Mouse (Mus musculus) heart, embryonic 10.5 days (tissue): Measurements from ENCODE around the gene 4933430I17Rik. TPM values are rescaled to one million over a fixed set of nuclear protein-coding genes. Genes with fewer than 3 reads are reported as not detected.

ENCODE experiments used
- DNase-seq: peaks from one replicate; pipeline ENCODE4 v3.0.0-alpha.2; 2017; ENCODE audit warnings: low spot score
- H3K27ac ChIP-seq: fragments of 300-500 bp; sonication (generic); 2 replicates; pipeline ENCODE4 v1.5.1; 2016; ENCODE audit warnings: mild to moderate bottlenecking
- H3K27me3 ChIP-seq: fragments of 300-500 bp; sonication (generic); 2 replicates; pipeline ENCODE4 v1.6.1; 2016; ENCODE audit warnings: mild to moderate bottlenecking; ENCODE audit not compliant: poor library complexity, insufficient read depth, severe bottlenecking
- H3K36me3 ChIP-seq: fragments of 300-500 bp; sonication (generic); 2 replicates; pipeline ENCODE4 v1.6.1; 2016; ENCODE audit warnings: mild to moderate bottlenecking, moderate library complexity
- H3K4me1 ChIP-seq: fragments of 300-500 bp; sonication (generic); 2 replicates; pipeline ENCODE4 v1.6.1; 2016; ENCODE audit warnings: mild to moderate bottlenecking
- H3K4me3 ChIP-seq: fragments of 300-500 bp; sonication (generic); 2 replicates; pipeline ENCODE4 v1.5.1; 2016; ENCODE audit warnings: mild to moderate bottlenecking, moderate library complexity
- H3K9me3 ChIP-seq: fragments of 300-500 bp; sonication (generic); 2 replicates; pipeline ENCODE4 v1.6.1; 2016; ENCODE audit warnings: mild to moderate bottlenecking, moderate library complexity
- WGBS: fragments of 180-500 bp; shearing (Covaris S2); methylation state at CpG from one replicate; pipeline ENCODE4 v1.1.7; 2016; 5-methylcytosine and 5-hydroxymethylcytosine counted together
- polyA plus RNA-seq: library from polyadenylated mRNA; unstranded; fragments of >200 nt; fragmentation: Nextera tagmentation; extraction: Ambion mirVana; gene quantifications from 2 replicates; pipeline ENCODE4 v1.2.1, GENCODE M21; 2016

4933430I17Rik gene
- polyA plus RNA-seq, 1 experiment from 2014 or later: 0.49 TPM

- Histone ChIP-seq H3K27ac (0 out of 2 replicates have a peak overlapping the region, but pooled peaks have one; percentile 33), H3K4me3 (0 out of 2 replicates have a peak overlapping the region, but pooled peaks have one; percentile 7), H3K27me3 (no peaks in the 10 kb centered on the region), H3K9me3 (no peaks in the 10 kb centered on the region), H3K36me3 (peaks cover 55% of the 10 kb centered on the region), H3K4me1 (peaks cover 38% of the 10 kb centered on the region)
- no peak for DNase-seq
- WGBS: 42% methylated on average over 11 of the region's 11 CpGs
Observed at GRCm38 (mm10) chr4:62513998-62514506, 11.1 kb upstream of the 4933430I17Rik start.

DNA sequence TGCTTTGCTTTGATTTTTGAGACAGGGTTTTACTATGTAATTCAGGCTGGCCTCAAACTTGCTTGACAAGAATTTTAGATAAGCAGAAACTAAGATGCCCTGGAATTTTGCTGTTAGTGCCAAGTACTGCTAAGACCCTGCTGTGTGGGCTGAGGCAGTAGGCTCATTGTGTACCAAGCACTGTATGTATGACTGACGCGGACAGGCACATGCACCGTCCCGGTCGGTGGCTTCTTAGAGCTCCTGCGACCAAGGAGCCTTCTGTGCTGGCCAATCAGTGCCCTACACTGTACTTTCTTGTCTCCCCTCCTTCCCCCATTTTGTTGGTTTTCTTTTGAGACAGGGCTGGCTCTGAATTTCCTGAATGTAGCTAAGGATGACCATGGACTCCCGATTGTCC, 10.2 kb upstream of the 4933430I17Rik start:
- DNase-seq: no peak
- Histone ChIP-seq H3K27ac (peak overlapping the region; percentile 84), H3K4me3 (peak overlapping the region; percentile 71), H3K4me1 (peaks cover 39% of the 10 kb centered on the region), H3K9me3 (no peaks in the 10 kb centered on the region), H3K27me3 (no peaks in the 10 kb centered on the region), H3K36me3 (peaks cover 45% of the 10 kb centered on the region)
- WGBS: 82% methylated on average over 7 of the region's 7 CpGs

GRCm38 (mm10) chr4:62515490-62515889, 9.7 kb upstream of the 4933430I17Rik start:
- WGBS: 59% methylated on average over 3 of the region's 3 CpGs
- peak overlapping the region; percentile 71 for H3K4me3 ChIP-seq
- no peak for DNase-seq

GRCm38 (mm10) chr4:62516079-62516478, 9.1 kb upstream of the 4933430I17Rik start:
- peaks cover 35% of the 10 kb centered on the region for H3K36me3 ChIP-seq
- H3K9me3 ChIP-seq: no peaks in the 10 kb centered on the region
- peak overlapping the region; percentile 71 for H3K4me3 ChIP-seq
- H3K27ac ChIP-seq: peak overlapping the region; percentile 84
- H3K27me3 ChIP-seq: no peaks in the 10 kb centered on the region
- H3K4me1 ChIP-seq: peaks cover 41% of the 10 kb centered on the region
- DNase-seq: peak; percentile 89
- WGBS: 23% methylated on average over 2 of the region's 2 CpGs

More at GRCm38 (mm10) chr4:62515490-62515889, 9.7 kb upstream of the 4933430I17Rik start:
- Histone ChIP-seq H3K9me3 (no peaks in the 10 kb centered on the region), H3K36me3 (peaks cover 40% of the 10 kb centered on the region), H3K27ac (peak overlapping the region; percentile 84), H3K27me3 (no peaks in the 10 kb centered on the region), H3K4me1 (peaks cover 40% of the 10 kb centered on the region)

DNA sequence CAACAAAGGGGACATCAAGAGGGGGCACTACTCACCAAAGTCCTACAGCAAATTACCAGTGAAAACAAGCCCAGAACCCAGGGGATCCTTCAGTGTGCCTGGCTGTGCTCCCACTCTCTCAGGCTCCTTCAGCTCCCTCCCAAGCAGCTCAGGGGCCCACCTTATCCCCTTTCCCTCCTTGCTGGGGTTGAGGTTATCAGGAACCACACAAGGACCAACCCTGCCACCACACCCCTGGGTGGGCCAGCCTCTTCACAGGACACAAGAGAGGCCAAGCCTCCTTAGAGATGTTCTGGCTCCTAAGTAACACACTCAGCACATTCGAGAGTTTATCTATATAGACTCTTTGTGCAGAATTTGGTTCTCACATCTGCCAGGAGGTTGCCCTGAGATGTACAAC, 8.6 kb upstream of the 4933430I17Rik start:
- Histone ChIP-seq H3K36me3 (peaks cover 30% of the 10 kb centered on the region), H3K9me3 (no peaks in the 10 kb centered on the region), H3K4me1 (peaks cover 41% of the 10 kb centered on the region), H3K4me3 (peak overlapping the region; percentile 71), H3K27ac (peak overlapping the region; percentile 84), H3K27me3 (no peaks in the 10 kb centered on the region)
- 54% methylated on average over 1 of the region's 1 CpGs for WGBS
- peak; percentile 92 for DNase-seq

- Histone ChIP-seq H3K36me3 (peaks cover 25% of the 10 kb centered on the region), H3K27ac (peak overlapping the region; percentile 84), H3K27me3 (no peaks in the 10 kb centered on the region), H3K9me3 (no peaks in the 10 kb centered on the region), H3K4me1 (peaks cover 41% of the 10 kb centered on the region), H3K4me3 (peak overlapping the region; percentile 71)
- DNase-seq: no peak
- WGBS: 82% methylated on average over 8 of the region's 8 CpGs
Observed at GRCm38 (mm10) chr4:62517046-62517445, 8.1 kb upstream of the 4933430I17Rik start.

DNA sequence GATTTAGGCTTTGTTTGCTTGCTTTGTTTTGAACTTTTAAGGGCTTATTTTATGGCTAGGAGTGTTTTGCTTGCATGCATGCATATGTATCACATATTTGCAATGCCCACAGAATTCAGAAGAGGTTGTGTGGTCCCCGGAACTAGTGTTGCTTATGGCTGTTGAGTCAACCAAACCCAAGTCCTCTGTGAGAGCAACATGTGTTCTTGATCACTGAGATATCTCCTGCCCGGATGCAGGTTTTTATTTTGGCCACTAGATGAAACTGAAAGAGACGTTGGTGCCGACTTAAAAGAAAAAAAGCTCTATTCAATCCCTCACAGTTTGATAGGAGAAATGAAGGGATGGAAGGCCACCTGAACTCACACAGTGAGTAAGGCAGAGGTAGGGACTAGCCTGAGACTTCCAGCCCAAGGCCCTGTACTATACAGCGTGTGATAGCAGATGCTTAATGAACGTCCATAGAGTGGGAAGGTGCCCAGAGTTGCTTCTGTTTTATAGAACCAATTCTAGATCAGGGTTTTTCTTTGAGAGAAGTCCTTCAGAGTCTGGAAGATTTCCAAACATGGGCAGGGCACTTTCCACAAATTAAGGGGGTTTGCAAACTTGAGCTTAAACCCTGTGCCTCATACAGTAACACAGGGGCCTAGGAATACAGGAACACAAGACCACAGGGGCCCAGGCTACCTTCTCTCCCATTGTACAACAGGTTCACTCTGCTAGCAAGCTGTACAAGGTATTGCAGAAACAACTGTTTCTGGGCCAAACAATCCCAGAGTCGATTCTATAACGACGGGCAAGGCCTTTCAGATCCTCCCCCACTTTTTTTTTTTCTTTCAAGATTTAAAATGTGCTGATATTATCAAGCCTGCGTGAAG, 7.4 kb upstream of the 4933430I17Rik start:
- peak overlapping the region; percentile 71 for H3K4me3 ChIP-seq
- peak overlapping the region; percentile 92 for H3K27ac ChIP-seq
- no peak for DNase-seq
- 84% methylated on average over 10 of the region's 10 CpGs for WGBS
- H3K9me3 ChIP-seq: no peaks in the 10 kb centered on the region
- H3K36me3 ChIP-seq: peaks cover 24% of the 10 kb centered on the region
- H3K4me1 ChIP-seq: peaks cover 41% of the 10 kb centered on the region
- H3K27me3 ChIP-seq: no peaks in the 10 kb centered on the region

DNA sequence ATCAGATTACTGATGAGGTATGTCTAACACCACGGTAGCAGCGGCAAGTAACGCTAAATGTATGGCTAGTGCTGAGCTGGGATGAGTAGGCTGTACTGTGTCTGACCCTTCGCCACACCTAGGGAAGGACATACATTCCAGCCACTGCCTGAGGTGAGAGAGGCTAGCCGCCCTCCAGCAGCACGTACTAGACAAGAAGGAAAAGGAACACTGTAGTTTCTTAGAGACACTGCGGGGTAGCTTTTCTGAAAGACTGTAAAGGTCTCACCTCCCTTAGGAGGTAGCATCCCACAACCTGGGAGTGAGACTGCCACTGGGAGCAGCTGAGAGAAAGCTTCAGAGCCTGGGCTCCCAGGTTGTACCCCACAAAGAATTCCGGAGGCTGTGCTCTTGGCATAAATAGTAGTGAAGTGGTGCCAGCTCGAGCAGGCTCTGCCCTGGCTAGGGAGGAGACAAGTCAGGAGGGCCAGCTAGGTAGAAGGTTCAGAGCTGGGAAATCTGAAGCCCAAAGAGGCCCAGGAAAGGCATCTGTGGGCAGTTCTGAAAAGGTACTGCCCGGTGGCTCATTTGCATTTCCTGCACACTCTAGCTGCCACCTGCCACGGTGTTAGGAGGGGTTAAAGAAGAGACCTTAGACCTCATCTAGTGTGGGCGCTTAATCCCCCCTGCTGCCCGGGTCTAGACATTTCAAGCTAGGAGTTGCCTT, 6.6 kb upstream of the 4933430I17Rik start:
- Histone ChIP-seq H3K27me3 (no peaks in the 10 kb centered on the region), H3K9me3 (no peaks in the 10 kb centered on the region), H3K4me3 (peak overlapping the region; percentile 71), H3K4me1 (peaks cover 42% of the 10 kb centered on the region), H3K27ac (peak overlapping the region; percentile 92), H3K36me3 (peaks cover 24% of the 10 kb centered on the region)
- no peak for DNase-seq
- WGBS: 52% methylated on average over 13 of the region's 13 CpGs

- peaks cover 21% of the 10 kb centered on the region for H3K36me3 ChIP-seq
- peak; percentile 85 for DNase-seq
- no peaks in the 10 kb centered on the region for H3K27me3 ChIP-seq
- H3K27ac ChIP-seq: peak overlapping the region; percentile 92
- peak overlapping the region; percentile 71 for H3K4me3 ChIP-seq
- H3K4me1 ChIP-seq: peaks cover 45% of the 10 kb centered on the region
- 2% methylated on average over 26 of the region's 26 CpGs for WGBS
- no peaks in the 10 kb centered on the region for H3K9me3 ChIP-seq
Observed at GRCm38 (mm10) chr4:62519122-62519848, 5.9 kb upstream of the 4933430I17Rik start.

DNA sequence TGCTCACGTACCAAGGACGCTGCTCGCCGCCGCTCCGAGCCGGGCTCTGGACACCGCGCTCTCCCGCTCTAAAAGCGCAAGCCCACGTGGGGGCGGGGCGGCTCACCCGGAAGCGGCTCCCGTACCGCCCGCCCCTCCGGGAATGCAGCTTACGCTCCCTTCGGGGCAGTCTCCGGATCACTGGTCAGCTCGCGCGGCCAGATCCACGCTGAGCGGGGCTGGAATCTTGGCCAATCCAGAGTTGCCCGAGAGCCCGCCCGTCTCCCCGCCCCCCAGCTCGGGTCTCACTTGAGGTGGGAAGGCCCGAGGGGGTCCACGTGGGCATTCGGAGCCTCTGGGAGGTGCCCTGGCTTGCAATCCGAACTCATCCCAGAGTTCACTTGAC, 5.3 kb upstream of the 4933430I17Rik start, which contains the start of gene Alad:
Alad (minus strand) TSS at position 70 of the 385 bp plus-strand sequence.
- H3K9me3 ChIP-seq: no peaks in the 10 kb centered on the region
- H3K4me1 ChIP-seq: peaks cover 48% of the 10 kb centered on the region
- H3K4me3 ChIP-seq: peak within 1 kb of the TSS; percentile 71
- peak within 1 kb of the TSS; percentile 92 for H3K27ac ChIP-seq
- peaks cover 21% of the 10 kb centered on the region for H3K36me3 ChIP-seq
- no peaks in the 10 kb centered on the region for H3K27me3 ChIP-seq
- DNase-seq: peak; percentile 96
- under 1% methylated on average over 37 of the region's 37 CpGs for WGBS

DNA sequence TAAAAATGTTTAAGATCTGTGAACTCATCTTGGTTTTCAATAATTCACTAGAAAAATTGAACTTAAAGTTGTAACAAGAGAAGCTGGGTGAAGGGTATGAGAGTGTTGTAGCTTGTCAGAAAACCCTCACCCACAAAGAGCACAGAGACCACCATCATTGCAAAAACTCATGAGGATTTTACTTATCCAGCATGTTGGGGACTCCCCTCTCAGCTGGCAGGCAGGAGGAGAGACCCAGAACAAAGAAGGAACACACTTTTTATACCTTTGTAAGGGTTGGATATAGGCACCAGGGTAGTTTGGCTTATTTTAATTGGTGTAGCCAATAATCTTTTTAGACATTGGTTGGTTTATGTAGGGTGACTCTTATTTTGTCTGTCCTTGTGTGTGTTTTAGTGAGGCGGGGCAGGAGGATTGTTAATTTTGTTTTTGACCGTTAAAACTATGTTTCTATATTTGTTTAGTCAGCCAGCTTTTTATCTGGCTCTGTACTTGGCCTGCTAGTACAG, 4.2 kb upstream of the 4933430I17Rik start:
- DNase-seq: no peak
- 83% methylated on average over 2 of the region's 2 CpGs for WGBS
- H3K36me3 ChIP-seq: peaks cover 18% of the 10 kb centered on the region
- H3K4me1 ChIP-seq: peaks cover 38% of the 10 kb centered on the region
- no peak overlapping the region; the same call in 1 of the 2 replicates for H3K27ac ChIP-seq
- H3K9me3 ChIP-seq: no peaks in the 10 kb centered on the region
- peak overlapping the region; percentile 71; the same call in 1 of the 2 replicates for H3K4me3 ChIP-seq
- no peaks in the 10 kb centered on the region for H3K27me3 ChIP-seq

GRCm38 (mm10) chr4:62525489-62525811, 281 bp downstream of the 4933430I17Rik start:
- Histone ChIP-seq H3K27me3 (no peaks in the 10 kb centered on the region), H3K4me3 (peak overlapping the region; percentile 94), H3K36me3 (peaks cover 18% of the 10 kb centered on the region), H3K4me1 (peaks cover 13% of the 10 kb centered on the region), H3K9me3 (no peaks in the 10 kb centered on the region), H3K27ac (peak overlapping the region; percentile 96)
- under 1% methylated on average over 10 of the region's 10 CpGs for WGBS
- no peak for DNase-seq
